Mouse (Mus musculus): Measurements from ENCODE around the gene Tm4sf5. TPM values are rescaled to one million over a fixed set of nuclear protein-coding genes. Genes with fewer than 3 reads are reported as not detected.
"Not testable (repeated sequence)": the region's sequence is repeated elsewhere in the genome, so short reads cannot be mapped to it uniquely, and the experiment has no call there.

Tm4sf5 gene
- polyA plus RNA-seq, 1 experiment = not detected

DNA sequence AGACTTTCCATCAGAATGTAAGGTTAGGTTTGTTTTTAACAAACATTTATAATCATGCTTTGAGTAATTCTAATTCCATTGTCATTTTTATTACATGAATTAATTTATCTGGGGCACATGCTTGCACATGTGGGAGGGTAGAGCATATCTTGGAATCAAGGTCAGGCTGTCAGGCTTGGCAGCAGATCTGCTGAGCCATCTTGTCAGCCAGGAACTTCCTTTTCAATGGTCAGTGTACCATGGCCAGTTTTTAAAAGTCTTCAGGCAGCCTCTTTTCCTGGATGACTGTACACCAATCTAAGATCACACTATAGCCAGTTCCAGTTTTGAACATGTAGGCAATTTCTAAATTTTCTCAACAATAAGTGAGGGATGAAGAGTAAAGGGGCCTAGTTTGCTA is 32.3 kb upstream of the Tm4sf5 start:
- no peaks in the 10 kb centered on the region for H3K4me1 ChIP-seq (ENCODE audit: control insufficient read depth, insufficient read depth, low read length)
- TF ChIP-seq CTCF (IDR thresholded peaks at IDR 0.05; ENCODE audit: insufficient read depth, low read depth, low read length) = no peak
- no peak for TF ChIP-seq POLR2A (IDR thresholded peaks at IDR 0.05; ENCODE audit: insufficient read depth, low read depth, low read length)
- no peak overlapping the region for H3K27ac ChIP-seq (ENCODE audit: insufficient read depth, low read depth, low read length)
- no peak overlapping the region for H3K4me3 ChIP-seq (ENCODE audit: insufficient read depth, low read depth, low read length)

- H3K4me1 ChIP-seq (ENCODE audit: control insufficient read depth, insufficient read depth, low read length); H3K4me3 ChIP-seq (ENCODE audit: insufficient read depth, low read depth, low read length); H3K27ac ChIP-seq (ENCODE audit: insufficient read depth, low read depth, low read length): not testable (repeated sequence)
- 91% methylated on average over 5 of the region's 5 CpGs for WGBS
Measured at GRCm38 (mm10) chr11:70473291-70473690, 31.8 kb upstream of the Tm4sf5 start.

DNA sequence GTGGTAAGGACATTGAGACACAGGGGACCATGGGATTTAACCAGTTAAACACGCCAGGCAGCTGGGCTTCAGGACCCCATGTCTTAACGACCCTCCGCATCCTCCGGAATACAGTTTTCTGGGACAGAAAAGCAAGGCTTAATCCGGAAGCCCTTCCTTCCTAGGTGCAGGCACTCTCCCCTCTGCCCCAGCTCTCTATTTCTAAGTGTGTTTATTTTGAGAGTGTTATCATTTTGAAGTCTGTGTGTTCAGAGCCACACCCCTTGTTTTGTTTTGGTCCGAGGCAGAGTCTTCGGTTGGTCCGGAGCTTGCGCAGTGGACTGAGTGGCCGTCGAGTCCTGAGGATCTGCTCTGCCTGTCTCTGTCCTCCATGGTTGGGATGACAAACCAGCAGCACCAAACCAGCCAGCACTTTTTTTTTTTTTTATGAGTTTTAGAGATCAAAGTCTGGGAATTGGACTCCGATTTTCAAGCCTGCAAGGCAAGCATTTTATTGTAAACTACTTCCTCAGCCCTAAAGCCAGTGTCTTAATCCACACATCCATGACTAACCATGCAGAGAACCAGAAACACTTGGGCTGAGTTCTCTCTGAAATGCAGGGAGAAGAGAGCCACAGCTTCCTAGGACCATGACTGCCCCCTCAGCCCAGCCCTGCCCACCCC is 30.0 kb upstream of the Tm4sf5 start:
- H3K27ac ChIP-seq (ENCODE audit: insufficient read depth, low read depth, low read length) = no peak overlapping the region
- TF ChIP-seq POLR2A (IDR thresholded peaks at IDR 0.05; ENCODE audit: insufficient read depth, low read depth, low read length) = no peak
- TF ChIP-seq CTCF (IDR thresholded peaks at IDR 0.05; ENCODE audit: insufficient read depth, low read depth, low read length) = no peak
- H3K4me3 ChIP-seq (ENCODE audit: insufficient read depth, low read depth, low read length) = no peak overlapping the region
- H3K4me1 ChIP-seq (ENCODE audit: control insufficient read depth, insufficient read depth, low read length) = no peaks in the 10 kb centered on the region
- 74% methylated on average over 12 of the region's 12 CpGs for WGBS

DNA sequence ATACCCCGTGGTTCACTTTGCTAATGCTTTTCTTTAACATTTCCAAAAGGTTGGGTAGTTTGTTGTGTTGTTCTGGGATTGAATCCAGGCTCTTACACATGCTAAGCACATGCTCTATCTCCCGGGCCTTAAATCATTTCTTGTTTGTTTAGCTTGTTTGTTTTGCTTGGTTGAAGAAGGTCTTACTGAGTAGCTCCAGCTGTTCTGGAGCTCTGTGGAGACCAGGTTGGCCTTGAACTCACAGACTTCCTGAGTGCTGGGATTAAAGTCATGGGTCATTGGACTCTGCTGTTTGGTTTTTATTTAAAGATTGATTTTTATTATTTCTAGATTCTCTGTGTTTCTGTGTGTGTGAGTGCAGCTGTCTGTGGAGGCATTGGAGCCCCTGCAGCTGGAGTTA is 19.5 kb upstream of the Tm4sf5 start:
- Histone ChIP-seq H3K27ac (ENCODE audit: insufficient read depth, low read depth, low read length) (no peak overlapping the region), H3K4me3 (ENCODE audit: insufficient read depth, low read depth, low read length) (no peak overlapping the region), H3K4me1 (ENCODE audit: control insufficient read depth, insufficient read depth, low read length) (no peaks in the 10 kb centered on the region)
- TF ChIP-seq CTCF (IDR thresholded peaks at IDR 0.05; ENCODE audit: insufficient read depth, low read depth, low read length) (no peak), POLR2A (IDR thresholded peaks at IDR 0.05; ENCODE audit: insufficient read depth, low read depth, low read length) (no peak)
- 35% methylated on average over 2 of the region's 2 CpGs for WGBS

- H3K4me3 ChIP-seq (ENCODE audit: insufficient read depth, low read depth, low read length) = no peak overlapping the region
- H3K27ac ChIP-seq (ENCODE audit: insufficient read depth, low read depth, low read length) = no peak overlapping the region
- H3K4me1 ChIP-seq (ENCODE audit: control insufficient read depth, insufficient read depth, low read length) = no peaks in the 10 kb centered on the region
- TF ChIP-seq CTCF (IDR thresholded peaks at IDR 0.05; ENCODE audit: insufficient read depth, low read depth, low read length) = no peak
- no peak for TF ChIP-seq POLR2A (IDR thresholded peaks at IDR 0.05; ENCODE audit: insufficient read depth, low read depth, low read length)
- WGBS = 52% methylated on average over 4 of the region's 4 CpGs
Measured at GRCm38 (mm10) chr11:70487816-70488215, 17.2 kb upstream of the Tm4sf5 start.

- H3K27ac ChIP-seq (ENCODE audit: insufficient read depth, low read depth, low read length) = no peak overlapping the region
- H3K4me3 ChIP-seq (ENCODE audit: insufficient read depth, low read depth, low read length) = no peak overlapping the region
- 84% methylated on average over 3 of the region's 3 CpGs for WGBS
- no peaks in the 10 kb centered on the region for H3K4me1 ChIP-seq (ENCODE audit: control insufficient read depth, insufficient read depth, low read length)
- no peak for TF ChIP-seq POLR2A (IDR thresholded peaks at IDR 0.05; ENCODE audit: insufficient read depth, low read depth, low read length)
Measured at GRCm38 (mm10) chr11:70489138-70489537, 15.9 kb upstream of the Tm4sf5 start.

GRCm38 (mm10) chr11:70489684-70490083 is 15.4 kb upstream of the Tm4sf5 start:
- WGBS = 82% methylated on average over 6 of the region's 6 CpGs
- no peak overlapping the region for H3K27ac ChIP-seq (ENCODE audit: insufficient read depth, low read depth, low read length)

DNA sequence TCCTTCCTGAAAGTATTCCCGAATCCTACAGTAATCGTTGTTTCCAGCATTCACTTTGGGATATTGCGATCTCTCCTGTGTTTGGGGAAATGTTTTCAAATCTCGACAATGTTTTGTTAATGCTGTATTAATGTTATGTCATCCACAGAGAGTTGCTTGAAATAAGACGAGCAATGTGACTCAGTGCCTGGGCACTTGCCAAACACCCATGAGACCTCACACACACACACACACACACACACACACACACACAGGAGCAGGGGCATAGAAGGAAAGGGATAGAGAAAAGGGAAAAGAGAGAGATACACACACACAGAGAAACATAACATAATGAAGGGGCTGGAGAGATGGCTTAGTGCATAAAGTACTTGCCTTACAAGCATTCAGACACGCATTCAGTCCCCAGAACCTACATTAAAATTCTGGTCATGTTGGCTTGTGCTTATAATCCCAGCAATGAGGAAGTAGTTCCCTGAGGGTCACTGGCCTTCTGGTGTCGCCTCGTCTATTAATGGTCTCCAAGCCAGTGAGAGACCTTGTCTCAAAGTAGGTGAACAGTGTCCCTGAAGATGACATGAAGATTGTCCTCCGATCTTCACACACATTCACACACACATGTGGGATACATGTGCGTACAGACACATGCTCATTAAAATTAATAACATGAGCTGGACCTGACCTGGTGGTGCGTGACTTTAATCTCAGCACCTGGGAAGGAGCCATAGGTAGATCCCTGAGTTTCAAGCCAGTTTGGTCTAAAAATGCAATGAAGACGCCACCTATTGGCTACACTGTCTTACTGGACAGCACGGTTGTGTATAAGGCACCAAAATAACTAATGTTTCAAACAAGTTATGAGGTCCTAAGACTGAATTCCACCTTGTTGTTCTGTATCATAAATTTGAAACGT is 5.2 kb upstream of the Tm4sf5 start:
- H3K27ac ChIP-seq (ENCODE audit: insufficient read depth, low read depth, low read length) = no peak overlapping the region
- H3K4me1 ChIP-seq (ENCODE audit: control insufficient read depth, insufficient read depth, low read length) = no peaks in the 10 kb centered on the region
- H3K4me3 ChIP-seq (ENCODE audit: insufficient read depth, low read depth, low read length) = no peak overlapping the region
- WGBS = 66% methylated on average over 14 of the region's 14 CpGs
- TF ChIP-seq POLR2A (IDR thresholded peaks at IDR 0.05; ENCODE audit: insufficient read depth, low read depth, low read length) (no peak), CTCF (IDR thresholded peaks at IDR 0.05; ENCODE audit: insufficient read depth, low read depth, low read length) (no peak)

More at GRCm38 (mm10) chr11:70489684-70490083, 15.4 kb upstream of the Tm4sf5 start:
- no peak for TF ChIP-seq CTCF (IDR thresholded peaks at IDR 0.05; ENCODE audit: insufficient read depth, low read depth, low read length)
- no peak for TF ChIP-seq POLR2A (IDR thresholded peaks at IDR 0.05; ENCODE audit: insufficient read depth, low read depth, low read length)
- Histone ChIP-seq H3K4me1 (ENCODE audit: control insufficient read depth, insufficient read depth, low read length) (no peaks in the 10 kb centered on the region), H3K4me3 (ENCODE audit: insufficient read depth, low read depth, low read length) (no peak overlapping the region)

DNA sequence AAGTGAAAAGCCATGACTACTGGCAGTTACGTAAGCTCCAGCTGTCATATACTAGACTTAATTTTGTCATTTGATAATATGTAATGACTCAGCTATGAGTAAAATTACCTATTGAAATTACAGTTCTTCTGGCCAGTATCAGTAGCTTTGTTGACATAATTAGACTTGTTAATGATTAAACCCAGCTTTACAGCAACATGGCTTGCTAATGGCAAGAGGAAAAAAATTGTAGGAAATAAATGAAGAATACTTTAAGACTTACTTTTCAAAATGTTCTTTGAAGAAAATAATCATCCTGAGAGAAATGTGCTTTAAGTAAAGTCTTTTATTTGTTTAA is 4.6 kb upstream of the Tm4sf5 start:
- 94% methylated on average over 1 of the region's 1 CpGs for WGBS
- TF ChIP-seq CTCF (IDR thresholded peaks at IDR 0.05; ENCODE audit: insufficient read depth, low read depth, low read length) (no peak), POLR2A (IDR thresholded peaks at IDR 0.05; ENCODE audit: insufficient read depth, low read depth, low read length) (no peak)
- Histone ChIP-seq H3K4me3 (ENCODE audit: insufficient read depth, low read depth, low read length) (no peak overlapping the region), H3K27ac (ENCODE audit: insufficient read depth, low read depth, low read length) (no peak overlapping the region), H3K4me1 (ENCODE audit: control insufficient read depth, insufficient read depth, low read length) (no peaks in the 10 kb centered on the region)

Measured in olfactory bulb, adult 2 months (tissue).